Mouse (Mus musculus) CH12.LX (cell line): ENCODE measurements around the gene Gm45808. TPM values are rescaled to one million over a fixed set of nuclear protein-coding genes. Genes with fewer than 3 reads are reported as not detected.
A peak's percentile ranks its signal among the peaks of the same experiment; 100 is the strongest.

Experiments
- DNase-seq: peaks from one replicate; pipeline ENCODE4 v3.0.0-alpha.2; 2013; ENCODE audit errors: extremely low read depth
- H3K27ac ChIP-seq: 2 replicates; pipeline ENCODE4 v1.5.1; 2012; ENCODE audit warnings: low read depth, mild to moderate bottlenecking, control low read depth, moderate library complexity; ENCODE audit not compliant: insufficient read depth
- H3K27me3 ChIP-seq: replicated peaks from 2 replicates; pipeline ENCODE3; 2012; ENCODE audit warnings: inconsistent platforms
- H3K36me3 ChIP-seq, 2 experiments: replicated peaks in 1 of 2; 2 replicates each; pipeline versions ENCODE3 to v1.6.1; 2012; ENCODE audit warnings: inconsistent platforms in 1 of 2, low read length in 1 of 2, mild to moderate bottlenecking in 1 of 2, mixed read lengths in 1 of 2, moderate library complexity in 1 of 2; ENCODE audit not compliant: control insufficient read depth in 1 of 2, insufficient read depth in 1 of 2
- H3K4me1 ChIP-seq, 2 experiments: 2 replicates each; pipeline ENCODE4 v1.6.1; 2012; ENCODE audit warnings: inconsistent platforms in 1 of 2, moderate library complexity in 1 of 2; ENCODE audit not compliant: insufficient read depth in 2 of 2, control insufficient read depth in 1 of 2
- H3K4me2 ChIP-seq: 2 replicates; pipeline ENCODE4 v1.6.1; 2012; ENCODE audit warnings: low read depth, mild to moderate bottlenecking, control low read depth; ENCODE audit not compliant: poor library complexity, insufficient read depth, severe bottlenecking
- H3K4me3 ChIP-seq, 3 experiments: fragments of 150-350 bp in 1 of 3; sonication (generic) in 1 of 3; replicated peaks in 1 of 3; 2 replicates each; pipeline versions ENCODE3 to v1.5.1; 2011 to 2012; ENCODE audit warnings: low read depth in 2 of 3, low read length in 2 of 3, mild to moderate bottlenecking in 2 of 3, moderate library complexity in 2 of 3, control low read depth in 1 of 3, improper control_type of control experiment in 1 of 3, inconsistent platforms in 1 of 3, mixed read lengths in 1 of 3; ENCODE audit not compliant: poor library complexity in 1 of 3
- H3K79me2 ChIP-seq: replicated peaks from 2 replicates; pipeline ENCODE4 v1.6.1; 2012; ENCODE audit warnings: mild to moderate bottlenecking, moderate library complexity; ENCODE audit not compliant: control insufficient read depth, poor library complexity, insufficient read depth, severe bottlenecking; ENCODE audit errors: extremely low read depth
- H3K9ac ChIP-seq: 2 replicates; pipeline ENCODE4 v1.6.1; 2012; ENCODE audit warnings: low read depth, mild to moderate bottlenecking, control low read depth, moderate library complexity; ENCODE audit not compliant: insufficient read depth
- H3K9me3 ChIP-seq: replicated peaks from 2 replicates; pipeline ENCODE3; 2012; ENCODE audit warnings: low read length, inconsistent platforms, mixed read lengths
- CHD1 ChIP-seq: IDR thresholded peaks from 2 replicates; pipeline ENCODE4 v1.6.1; 2012; ENCODE audit warnings: low read depth, low read length, improper control_type of control experiment, inconsistent platforms
- CHD2 ChIP-seq: IDR thresholded peaks from 2 replicates; pipeline ENCODE4 v1.6.1; 2011; ENCODE audit warnings: low read length, improper control_type of control experiment
- E2F4 ChIP-seq: IDR thresholded peaks from 2 replicates; pipeline ENCODE4 v1.6.1; 2011; ENCODE audit warnings: low read depth, low read length, improper control_type of control experiment; ENCODE audit not compliant: insufficient replicate concordance
- ELF1 ChIP-seq: IDR thresholded peaks from 2 replicates; pipeline ENCODE4 v1.6.1; 2014; ENCODE audit warnings: low read depth, mild to moderate bottlenecking, inconsistent platforms, low read length, improper control_type of control experiment
- ETS1 ChIP-seq: conservative IDR thresholded peaks from 2 replicates; pipeline ENCODE4 v1.6.1; 2012; ENCODE audit warnings: low read depth, mild to moderate bottlenecking, inconsistent platforms, low read length, improper control_type of control experiment, moderate library complexity
- GABPA ChIP-seq: IDR thresholded peaks from 2 replicates; pipeline ENCODE4 v1.6.1; 2012; ENCODE audit warnings: low read depth, low read length, improper control_type of control experiment, inconsistent platforms; ENCODE audit not compliant: insufficient replicate concordance
- HCFC1 ChIP-seq: IDR thresholded peaks from 2 replicates; pipeline ENCODE4 v1.6.1; 2012; ENCODE audit warnings: low read depth, mild to moderate bottlenecking, inconsistent platforms, low read length, improper control_type of control experiment
- JUN ChIP-seq: IDR thresholded peaks from 2 replicates; pipeline ENCODE4 v1.6.1; 2011; ENCODE audit warnings: low read depth, mild to moderate bottlenecking, low read length, improper control_type of control experiment, moderate library complexity; ENCODE audit not compliant: insufficient read depth
- JUND ChIP-seq: conservative IDR thresholded peaks from 2 replicates; pipeline ENCODE4 v1.6.1; 2011; ENCODE audit warnings: low read depth, low read length, improper control_type of control experiment
- MAZ ChIP-seq: IDR thresholded peaks from 2 replicates; pipeline ENCODE4 v1.6.1; 2012; ENCODE audit warnings: low read depth, mild to moderate bottlenecking, inconsistent platforms, low read length, improper control_type of control experiment, moderate library complexity
- MYC ChIP-seq: IDR thresholded peaks from 2 replicates; pipeline ENCODE4 v1.6.1; 2011; ENCODE audit warnings: low read depth, mild to moderate bottlenecking, improper control_type of control experiment, low read length
- NELFE ChIP-seq: IDR thresholded peaks from 2 replicates; pipeline ENCODE4 v1.6.1; 2011; ENCODE audit warnings: low read depth, low read length, improper control_type of control experiment
- NRF1 ChIP-seq: IDR thresholded peaks from 2 replicates; pipeline ENCODE4 v1.6.1; 2014; ENCODE audit warnings: low read depth, mild to moderate bottlenecking, inconsistent platforms, low read length, improper control_type of control experiment, moderate library complexity
- PAX5 ChIP-seq: IDR thresholded peaks from 2 replicates; pipeline ENCODE4 v1.6.1; 2012; ENCODE audit warnings: low read length, inconsistent platforms, mixed read lengths
- TBP ChIP-seq: conservative IDR thresholded peaks from 2 replicates; pipeline ENCODE4 v1.6.1; 2011; ENCODE audit warnings: low read depth, low read length, improper control_type of control experiment
- ZKSCAN1 ChIP-seq: IDR thresholded peaks from 2 replicates; pipeline ENCODE4 v1.6.1; 2012; ENCODE audit warnings: low read depth, inconsistent platforms, low read length, improper control_type of control experiment, borderline replicate concordance
- ZMIZ1 ChIP-seq: IDR thresholded peaks from 2 replicates; pipeline ENCODE4 v1.6.1; 2012; ENCODE audit warnings: low read depth, mild to moderate bottlenecking, inconsistent platforms, low read length, improper control_type of control experiment
- dilution Hi-C: fragments of 300-500 bp; cut with MboI; formaldehyde crosslinking; loops from 2 replicates; pipeline ENCODE4 v1.14.3; 2020; ENCODE audit warnings: low sequenced_read_pairs; ENCODE audit not compliant: extremely low pct_unique_long_range_greater_than_20kb, extremely low pct_ligation_motif_present
- in situ Hi-C: fragments of 300-500 bp; cut with MboI; formaldehyde crosslinking; loops from 3 replicates; pipeline ENCODE4 v1.14.3; 2019; ENCODE audit warnings: low sequenced_read_pairs, low pct_ligation_motif_present, low pct_unique_long_range_greater_than_20kb, mixed read lengths
- polyA plus RNA-seq: library from polyadenylated mRNA; unstranded; fragments of >175 nt; gene quantifications from 2 replicates; pipeline ENCODE4 v1.2.1, GENCODE M21; 2012; ENCODE audit warnings: low read depth; ENCODE audit not compliant: insufficient read length
- total RNA-seq, 2 experiments: library from RNA; depleted of rRNA; stranded (reverse); fragments of 300-350 nt in 1 of 2; fragments of >200 nt in 1 of 2; gene quantifications; 2 replicates each; pipeline ENCODE4 v1.2.3; 2012 to 2014

Gene Gm45808
- total and polyA plus RNA-seq, 3 experiments = 0.85 to 5.0 TPM; not detected in 1

GRCm38 (mm10) chr7:45498427-45498826 is 11.8 kb upstream of the Gm45808 start:
- H3K9me3 ChIP-seq = no peaks in the 10 kb centered on the region
- in situ Hi-C loops (no loop called here), dilution Hi-C loops (no loop called here)
- DNase-seq = no peak
- no peaks in the 10 kb centered on the region for H3K79me2 ChIP-seq
- TF ChIP-seq CHD1 = no peak
- TF ChIP-seq HCFC1 = 0 out of 2 replicates have a peak, but pooled peaks have one; percentile 33
- H3K27me3 ChIP-seq = no peaks in the 10 kb centered on the region
- H3K4me2 ChIP-seq = no peak overlapping the region
- no peak overlapping the region for H3K4me3 ChIP-seq
- peaks cover 70 to 94% of the 10 kb centered on the region in 2 experiments for H3K36me3 ChIP-seq
- H3K4me1 ChIP-seq = peaks cover under 1 to 14% of the 10 kb centered on the region in 2 experiments; a peak in 1 of 4 replicates
- H3K27ac ChIP-seq = no peak overlapping the region
- no peak overlapping the region for H3K9ac ChIP-seq

DNA sequence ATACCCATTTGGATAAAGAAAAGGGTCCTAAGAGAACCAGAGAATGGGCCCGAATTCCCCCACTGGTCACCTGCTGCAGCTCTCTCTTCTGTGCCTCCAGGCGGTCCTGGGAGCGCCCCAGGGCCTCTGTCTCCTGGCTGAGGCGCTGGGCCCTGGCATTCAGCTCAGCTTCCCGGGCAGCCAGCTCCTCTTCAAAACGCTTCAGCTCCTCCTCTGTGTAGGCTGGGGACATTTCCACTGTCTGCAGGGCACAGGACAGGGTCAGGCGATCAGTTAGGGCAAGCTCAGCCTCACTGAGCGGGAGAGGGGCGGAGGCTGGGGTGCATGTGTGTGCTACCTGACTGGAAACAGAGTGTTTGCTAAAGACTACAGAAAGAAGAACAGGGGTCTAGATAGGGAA is 7.9 kb upstream of the Gm45808 start:
- Histone ChIP-seq H3K36me3 (peaks cover 56 to 76% of the 10 kb centered on the region in 2 experiments), H3K4me3 (no peak overlapping the region), H3K9ac (no peak overlapping the region), H3K4me1 (peaks cover 6 to 20% of the 10 kb centered on the region in 2 experiments; a peak in 3 of 4 replicates), H3K79me2 (no peaks in the 10 kb centered on the region), H3K4me2 (no peak overlapping the region), H3K27me3 (no peaks in the 10 kb centered on the region), H3K9me3 (no peaks in the 10 kb centered on the region), H3K27ac (no peak overlapping the region)
- dilution Hi-C loops = no loop called here
- DNase-seq = no peak
- TF ChIP-seq GABPA (no peak), PAX5 (no peak), NELFE (no peak), CHD1 (no peak), ZMIZ1 (no peak), ZKSCAN1 (no peak), TBP (no peak), JUND (no peak), CHD2 (no peak)
- in situ Hi-C loops = no loop called here

GRCm38 (mm10) chr7:45492951-45493350 is 6.3 kb upstream of the Gm45808 start:
- Histone ChIP-seq H3K4me1 (peaks cover 6 to 24% of the 10 kb centered on the region in 2 experiments; a peak in 3 of 4 replicates), H3K9me3 (no peaks in the 10 kb centered on the region)

More at GRCm38 (mm10) chr7:45492951-45493350, 6.3 kb upstream of the Gm45808 start:
- DNase-seq = no peak
- no peak overlapping the region for H3K9ac ChIP-seq
- no peak overlapping the region for H3K4me3 ChIP-seq
- no peak for TF ChIP-seq ELF1
- TF ChIP-seq MYC = no peak
- no peak for TF ChIP-seq JUN
- TF ChIP-seq E2F4 = no peak
- no peak for TF ChIP-seq CHD2
- TF ChIP-seq JUND = no peak
- no peak for TF ChIP-seq MAZ
- no peak for TF ChIP-seq NRF1
- no peak for TF ChIP-seq ETS1
- TF ChIP-seq, all 38 proteins: peak for 0
- no peak overlapping the region for H3K4me2 ChIP-seq
- H3K79me2 ChIP-seq = no peaks in the 10 kb centered on the region
- H3K27me3 ChIP-seq = no peaks in the 10 kb centered on the region
- H3K36me3 ChIP-seq = peaks cover 42 to 61% of the 10 kb centered on the region in 2 experiments
- in situ Hi-C loops = no loop called here
- dilution Hi-C loops = no loop called here
- no peak overlapping the region for H3K27ac ChIP-seq
